Mouse (Mus musculus) Muller cell, postnatal 12 days (primary cell): ENCODE data around the gene Gm49369.
"Not testable (repeated sequence)": the region's sequence is repeated elsewhere in the genome, so short reads cannot be mapped to it uniquely, and the experiment has no call there.

ENCODE experiments used
- DNase-seq: peaks from one replicate; pipeline ENCODE4 v3.0.0-alpha.2; 2015; ENCODE audit errors: inconsistent ontology term

The Gm49369 gene

GRCm38 (mm10) chr7:142382567-142382966 is at the start of gene Gm49369:
Gene Gm49369, minus strand, starts transcription at chr7:142382667.
- DNase-seq = no peak

- DNase-seq = peak; percentile 58
Measured at GRCm38 (mm10) chr7:142431106-142431505, 48.6 kb upstream of the Gm49369 start.

GRCm38 (mm10) chr7:142430160-142430678 is 47.8 kb upstream of the Gm49369 start:
- DNase-seq = peak; percentile 96

GRCm38 (mm10) chr7:142428213-142428612 is 45.7 kb upstream of the Gm49369 start:
- DNase-seq = peak; percentile 65

GRCm38 (mm10) chr7:142425641-142426213 is 43.3 kb upstream of the Gm49369 start:
- DNase-seq = peak; percentile 95

GRCm38 (mm10) chr7:142421826-142422225 is 39.4 kb upstream of the Gm49369 start:
- DNase-seq = no peak

GRCm38 (mm10) chr7:142419887-142420286 is 37.4 kb upstream of the Gm49369 start:
- no peak for DNase-seq

GRCm38 (mm10) chr7:142418679-142419078 is 36.2 kb upstream of the Gm49369 start:
- DNase-seq = no peak

GRCm38 (mm10) chr7:142418027-142418426 is 35.6 kb upstream of the Gm49369 start:
- DNase-seq = peak; percentile 29

GRCm38 (mm10) chr7:142416225-142416624 is 33.8 kb upstream of the Gm49369 start:
- DNase-seq = no peak

- DNase-seq = no peak
Measured at GRCm38 (mm10) chr7:142415314-142415713, 32.8 kb upstream of the Gm49369 start.

- no peak for DNase-seq
Measured at GRCm38 (mm10) chr7:142413285-142413684, 30.8 kb upstream of the Gm49369 start.

- no peak for DNase-seq
Measured at GRCm38 (mm10) chr7:142409603-142410002, 27.1 kb upstream of the Gm49369 start.

- no peak for DNase-seq
Measured at GRCm38 (mm10) chr7:142408686-142409085, 26.2 kb upstream of the Gm49369 start.

- DNase-seq = no peak
Measured at GRCm38 (mm10) chr7:142407935-142408334, 25.5 kb upstream of the Gm49369 start.

- DNase-seq = not testable (repeated sequence)
Measured at GRCm38 (mm10) chr7:142405134-142405533, 22.7 kb upstream of the Gm49369 start.

GRCm38 (mm10) chr7:142403591-142403990 is 21.1 kb upstream of the Gm49369 start:
- DNase-seq = no peak

GRCm38 (mm10) chr7:142400750-142401142 is 18.3 kb upstream of the Gm49369 start:
- peak; percentile 84 for DNase-seq

GRCm38 (mm10) chr7:142400112-142400749 is 17.8 kb upstream of the Gm49369 start:
- no peak for DNase-seq

- no peak for DNase-seq
Measured at GRCm38 (mm10) chr7:142399250-142399649, 16.8 kb upstream of the Gm49369 start.

- no peak for DNase-seq
Measured at GRCm38 (mm10) chr7:142398052-142398451, 15.6 kb upstream of the Gm49369 start.

- DNase-seq = no peak
Measured at GRCm38 (mm10) chr7:142396611-142397010, 14.1 kb upstream of the Gm49369 start.

- DNase-seq = no peak
Measured at GRCm38 (mm10) chr7:142395472-142395871, 13.0 kb upstream of the Gm49369 start.
